ENCODE assay signal across 18 mouse cellular contexts in genomic region chr1:71910125-71910524, GRCm38 (mm10).
"Had no signal": no experiment of that assay in that cellular context is flagged by ENCODE, and none has a peak within 500 bp of the region (broad histone marks: within the 10 kb centered on the region; RNA-seq: fewer than 3 reads in every experiment).

No protein-coding gene starts in this region.

- H3K27ac ChIP-seq: left cerebral cortex, adult 2 months; liver, embryonic 13.5 days; neural tube, embryonic 12.5 days; neural tube, embryonic 15.5 days; stomach, postnatal 0 days had no signal

- H3K4me1 ChIP-seq: liver, embryonic 13.5 days; neural tube, embryonic 12.5 days had no signal

- H3K9me3 ChIP-seq: liver, embryonic 13.5 days; neural tube, embryonic 12.5 days; neural tube, embryonic 15.5 days had no signal

- H3K36me3 ChIP-seq: liver, embryonic 13.5 days; neural tube, embryonic 12.5 days; neural tube, embryonic 15.5 days had no signal

- H3K27me3 ChIP-seq: liver, embryonic 13.5 days; neural tube, embryonic 12.5 days; neural tube, embryonic 15.5 days had no signal

- H3K4me2 ChIP-seq: liver, embryonic 13.5 days; midbrain, embryonic 11.5 days; neural tube, embryonic 12.5 days; neural tube, embryonic 15.5 days had no signal

- H3K4me3 ChIP-seq: left cerebral cortex, adult 2 months; liver, embryonic 13.5 days; neural tube, embryonic 12.5 days; neural tube, embryonic 15.5 days had no signal

- ATAC-seq: intestine, embryonic 16.5 days; lung, postnatal 0 days had no signal

- DNase-seq: kidney, adult 18-20 months; kidney, adult 9 months; kidney, postnatal 10 days; kidney, postnatal 36 days; layer of hippocampus, postnatal 36 days; liver, embryonic 13.5 days; midbrain, embryonic 14.5 days; right cerebral cortex, adult 18-20 months; right cerebral cortex, postnatal 14 days; right cerebral cortex, postnatal 4 days; thymus, postnatal 25 days had no signal

- H3K9ac ChIP-seq: liver, embryonic 13.5 days; neural tube, embryonic 12.5 days; neural tube, embryonic 15.5 days had no signal
